Mouse (Mus musculus) ES-Bruce4 (cell line): ENCODE results near the gene Morf4l1.

ENCODE experiments used
- CTCF ChIP-seq: IDR thresholded peaks from one replicate; pipeline ENCODE4 v1.8.1; 2011; ENCODE audit warnings: low read depth, low read length
- POLR2A ChIP-seq: IDR thresholded peaks from one replicate; pipeline ENCODE4 v1.8.1; 2011; ENCODE audit warnings: low read length; ENCODE audit not compliant: insufficient read depth

DNA sequence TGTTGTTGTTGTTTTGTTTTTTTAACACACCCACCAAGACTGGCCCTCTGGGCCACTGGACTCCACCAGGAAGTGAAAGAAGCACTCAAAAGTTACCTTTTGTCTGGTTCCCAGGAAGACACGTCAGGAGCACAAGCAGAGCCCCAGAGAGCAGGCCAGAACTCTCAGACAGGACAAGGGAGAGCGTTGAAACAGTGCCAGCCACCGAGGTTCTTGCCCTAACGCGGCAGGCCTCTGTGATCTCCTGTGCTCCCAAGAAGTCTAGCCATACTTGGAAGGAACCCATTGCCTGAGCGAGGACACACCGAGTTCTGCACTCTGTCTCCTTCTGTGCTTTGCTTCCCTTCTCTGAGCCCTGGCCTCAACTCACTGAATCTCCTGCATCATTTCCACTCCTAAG, 44.4 kb downstream of the Morf4l1 start:
- TF ChIP-seq CTCF (no peak), POLR2A (no peak)
